ENCODE assay signal across 23 mouse cellular contexts in genomic region chr6:53506947-53507564, GRCm38 (mm10).
DNase-seq lines count a peak whose midpoint lies in the region; ATAC-seq and TF ChIP-seq lines count a peak whose summit lies in the region.
"Had no signal": no experiment of that assay in that cellular context is flagged by ENCODE, and none has a peak within 500 bp of the region (broad histone marks: within the 10 kb centered on the region; RNA-seq: fewer than 3 reads in every experiment).

No protein-coding gene starts in this region.

- no peaks in the 10 kb centered on the region for H3K27me3 ChIP-seq in heart, embryonic 10.5 days (ENCODE audit: insufficient read depth, poor library complexity, severe bottlenecking)
- H3K27me3 ChIP-seq in heart, embryonic 13.5 days (replicated peaks) = no peaks in the 10 kb centered on the region
- H3K27me3 ChIP-seq: hindbrain, embryonic 12.5 days; liver, embryonic 15.5 days; lung, embryonic 15.5 days; midbrain, embryonic 13.5 days; neural tube, embryonic 12.5 days; stomach, embryonic 15.5 days had no signal

- H3K9me3 ChIP-seq in heart, embryonic 10.5 days = no peaks in the 10 kb centered on the region
- H3K9me3 ChIP-seq in heart, embryonic 13.5 days = peaks cover 6% of the 10 kb centered on the region; the same call in 1 of the 2 replicates
- H3K9me3 ChIP-seq: embryonic facial prominence, embryonic 10.5 days; forebrain, embryonic 10.5 days; hindbrain, embryonic 12.5 days; liver, embryonic 15.5 days; lung, embryonic 15.5 days; megakaryocyte, embryonic 14.5 days; midbrain, embryonic 13.5 days; neural tube, embryonic 12.5 days; stomach, embryonic 15.5 days had no signal

- ATAC-seq in heart, embryonic 13.5 days (ENCODE audit: extremely low read depth, insufficient number of reproducible peaks, low FRiP score, low TSS enrichment) = no peak
- ATAC-seq: forebrain, embryonic 16.5 days; midbrain, embryonic 13.5 days had no signal

- H3K36me3 ChIP-seq in heart, embryonic 10.5 days = no peaks in the 10 kb centered on the region
- peaks cover 7% of the 10 kb centered on the region; the same call in 1 of the 2 replicates for H3K36me3 ChIP-seq in heart, embryonic 13.5 days
- H3K36me3 ChIP-seq: embryonic facial prominence, embryonic 10.5 days; forebrain, embryonic 10.5 days; hindbrain, embryonic 12.5 days; liver, embryonic 15.5 days; lung, embryonic 15.5 days; midbrain, embryonic 13.5 days; neural tube, embryonic 12.5 days; stomach, embryonic 15.5 days had no signal

- H3K4me3 ChIP-seq in heart, embryonic 10.5 days = no peak overlapping the region
- no peak overlapping the region for H3K4me3 ChIP-seq in embryonic fibroblast, embryonic 13.5 days (ENCODE audit: insufficient read depth, low read length)
- H3K4me3 ChIP-seq in heart, embryonic 13.5 days = no peak overlapping the region
- H3K4me3 ChIP-seq: embryonic facial prominence, embryonic 10.5 days; forebrain, embryonic 10.5 days; hindbrain, embryonic 12.5 days; left cerebral cortex, adult 2 months; liver, embryonic 15.5 days; lung, embryonic 15.5 days; megakaryocyte, embryonic 14.5 days; midbrain, embryonic 13.5 days; neural tube, embryonic 12.5 days; stomach, embryonic 15.5 days had no signal

- DNase-seq in heart, adult 8-10 months (ENCODE audit: low spot score) = peak; percentile 40
- no peak for DNase-seq in heart, embryonic 10.5 days (ENCODE audit: low spot score)
- peak; percentile 25 for DNase-seq in heart, postnatal 4 days
- no peak for DNase-seq in thymus, postnatal 14 days
- DNase-seq in thymus, adult 18-20 months = no peak
- DNase-seq: adrenal gland, postnatal 25 days; cerebellum, adult 9-11 months; kidney, adult 18-20 months; liver; lung, postnatal 36 days had no signal

- H3K4me2 ChIP-seq in heart, embryonic 13.5 days = no peak overlapping the region
- H3K4me2 ChIP-seq: hindbrain, embryonic 12.5 days; liver, embryonic 15.5 days; lung, embryonic 15.5 days; midbrain, embryonic 13.5 days; neural tube, embryonic 12.5 days; stomach, embryonic 15.5 days had no signal

- 70% methylated on average over 3 of the region's 3 CpGs for WGBS in heart, embryonic 10.5 days
- WGBS in heart, embryonic 13.5 days = 44% methylated on average over 3 of the region's 3 CpGs

- no peak for TF ChIP-seq POLR2A in embryonic fibroblast, embryonic 13.5 days (IDR thresholded peaks at IDR 0.05; ENCODE audit: low read depth, low read length)

- 0 out of 2 replicates have a peak, but pooled peaks cover 3% of the 10 kb centered on the region for H3K4me1 ChIP-seq in heart, embryonic 10.5 days
- peaks cover 4% of the 10 kb centered on the region for H3K4me1 ChIP-seq in embryonic fibroblast, embryonic 13.5 days (ENCODE audit: control insufficient read depth, insufficient read depth, low read length)
- H3K4me1 ChIP-seq in heart, embryonic 13.5 days = peaks cover 41% of the 10 kb centered on the region
- H3K4me1 ChIP-seq: embryonic facial prominence, embryonic 10.5 days; forebrain, embryonic 10.5 days; hindbrain, embryonic 12.5 days; liver, embryonic 15.5 days; lung, embryonic 15.5 days; midbrain, embryonic 13.5 days; neural tube, embryonic 12.5 days; stomach, embryonic 15.5 days had no signal

- TF ChIP-seq CTCF in embryonic fibroblast, embryonic 13.5 days (IDR thresholded peaks at IDR 0.05; ENCODE audit: borderline replicate concordance, insufficient read depth, low read length) = no peak

- no peak overlapping the region for H3K27ac ChIP-seq in heart, embryonic 10.5 days
- H3K27ac ChIP-seq in embryonic fibroblast, embryonic 13.5 days (ENCODE audit: insufficient read depth, low read length) = peak overlapping the region; percentile 65
- H3K27ac ChIP-seq in heart, embryonic 13.5 days (replicated peaks) = peak overlapping the region; percentile 84
- H3K27ac ChIP-seq: embryonic facial prominence, embryonic 10.5 days; forebrain, embryonic 10.5 days; hindbrain, embryonic 12.5 days; left cerebral cortex, adult 2 months; liver, embryonic 15.5 days; lung, embryonic 15.5 days; midbrain, embryonic 13.5 days; neural tube, embryonic 12.5 days; stomach, embryonic 15.5 days had no signal

- no peak overlapping the region for H3K9ac ChIP-seq in heart, embryonic 13.5 days
- H3K9ac ChIP-seq: hindbrain, embryonic 12.5 days; liver, embryonic 15.5 days; lung, embryonic 15.5 days; midbrain, embryonic 13.5 days; neural tube, embryonic 12.5 days; stomach, embryonic 15.5 days had no signal

Comparison
In these comparisons a context has a peak if more than half of its experiments do, and no peak if none do; other contexts are left out.
1. DNase-seq: peak in heart, adult 8-10 months (single experiment) and heart, postnatal 4 days (single experiment); none in heart, embryonic 10.5 days (single experiment), thymus, postnatal 14 days (single experiment) and thymus, adult 18-20 months (0 of 2).